Mouse (Mus musculus) heart, adult 11 months (tissue): ENCODE measurements around the gene Krtap1-4.

ENCODE experiments used
- DNase-seq: peaks from one replicate; pipeline ENCODE4 v3.0.0; 2022

Krtap1-4 gene

GRCm38 (mm10) chr11:99547892-99548291 lies 35.6 kb downstream of the Krtap1-4 start:
- DNase-seq = no peak

- DNase-seq = no peak
Observed at GRCm38 (mm10) chr11:99539721-99540120, 43.7 kb downstream of the Krtap1-4 start.
